Mouse (Mus musculus) layer of hippocampus, adult 11-12 months (tissue): ENCODE measurements at regions not wholly inside any gene's neighbourhood (a gene's known extent, or its start where the extent isn't known, plus 50 kb on each side); places are given as distances from the start of the nearest gene placed in this dataset.

Experiments
- DNase-seq: peaks from one replicate; pipeline ENCODE4 v3.0.0; 2022; ENCODE audit warnings: low spot score

- DNase-seq, result no peak
These were observed 85.0 kb downstream of the Arl4a start for GRCm38 (mm10) chr12:39952854-39953253.

GRCm38 (mm10) chr12:39951911-39952310, 85.9 kb downstream of the Arl4a start:
- DNase-seq, result no peak

GRCm38 (mm10) chr12:39950270-39950801, 87.5 kb downstream of the Arl4a start:
- DNase-seq, result no peak

- DNase-seq, result no peak
These were observed 94.9 kb downstream of the Arl4a start for GRCm38 (mm10) chr12:39942910-39943309.

GRCm38 (mm10) chr12:39941162-39941561, 96.7 kb downstream of the Arl4a start:
- no peak for DNase-seq

- DNase-seq, result no peak
These were observed 98.8 kb downstream of the Arl4a start for GRCm38 (mm10) chr12:39939017-39939416.

- no peak for DNase-seq
These were observed 99.6 kb downstream of the Arl4a start for GRCm38 (mm10) chr12:39938211-39938610.

- DNase-seq, result no peak
These were observed 101.5 kb downstream of the Arl4a start for GRCm38 (mm10) chr12:39936331-39936730.

- no peak for DNase-seq
These were observed 102.0 kb downstream of the Arl4a start for GRCm38 (mm10) chr12:39935775-39936174.

GRCm38 (mm10) chr12:39934877-39935276, 102.9 kb downstream of the Arl4a start:
- no peak for DNase-seq

- DNase-seq, result no peak
These were observed 106.6 kb downstream of the Arl4a start for GRCm38 (mm10) chr12:39931251-39931650.

GRCm38 (mm10) chr12:39927902-39928301, 109.9 kb downstream of the Arl4a start:
- no peak for DNase-seq

- no peak for DNase-seq
These were observed 110.8 kb downstream of the Arl4a start for GRCm38 (mm10) chr12:39927014-39927413.

- DNase-seq, result no peak
These were observed 116.3 kb downstream of the Arl4a start for GRCm38 (mm10) chr12:39921481-39921880.

GRCm38 (mm10) chr12:39920466-39920913, 117.3 kb downstream of the Arl4a start:
- DNase-seq, result peak; percentile 19

- no peak for DNase-seq
These were observed 117.9 kb downstream of the Arl4a start for GRCm38 (mm10) chr12:39919909-39920308.

GRCm38 (mm10) chr12:39888493-39888892, 149.3 kb downstream of the Arl4a start:
- DNase-seq, result no peak

GRCm38 (mm10) chr12:39885366-39885765, 152.5 kb downstream of the Arl4a start:
- no peak for DNase-seq

- peak; percentile 14 for DNase-seq
These were observed 157.5 kb downstream of the Arl4a start for GRCm38 (mm10) chr12:39880309-39880708.

- DNase-seq, result no peak
These were observed 163.9 kb downstream of the Arl4a start for GRCm38 (mm10) chr12:39873917-39874316.

- DNase-seq, result no peak
These were observed 176.0 kb downstream of the Arl4a start for GRCm38 (mm10) chr12:39861797-39862196.

GRCm38 (mm10) chr12:39851610-39852009, 186.2 kb downstream of the Arl4a start:
- DNase-seq, result no peak

GRCm38 (mm10) chr12:39849346-39850058, 188.3 kb downstream of the Arl4a start:
- no peak for DNase-seq

GRCm38 (mm10) chr12:39840615-39841014, 197.2 kb downstream of the Arl4a start:
- DNase-seq, result no peak
